Mouse (Mus musculus): ENCODE measurements around the gene Rin1. TPM values are rescaled to one million over a fixed set of nuclear protein-coding genes. Genes with fewer than 3 reads are reported as not detected.
A peak's percentile ranks its signal among the peaks of the same experiment; 100 is the strongest.

Gene Rin1
- polyA plus RNA-seq, 1 experiment from 2014 or later: 5.9 TPM

- no peaks in the 10 kb centered on the region for H3K9me3 ChIP-seq (ENCODE audit: low read depth, low read length)
- no peaks in the 10 kb centered on the region for H3K27me3 ChIP-seq (ENCODE audit: insufficient read depth, low read length)
- peaks cover 18% of the 10 kb centered on the region; the same call in 1 of the 2 replicates for H3K36me3 ChIP-seq (ENCODE audit: insufficient read depth)
- no peak for TF ChIP-seq CTCF (IDR thresholded peaks at IDR 0.05; ENCODE audit: low read depth)
- peak overlapping the region; percentile 65 for H3K27ac ChIP-seq (ENCODE audit: low read depth)
- WGBS: 1% methylated on average over 16 of the region's 16 CpGs
- H3K4me3 ChIP-seq (ENCODE audit: low read depth, low read length): peak overlapping the region; percentile 85
- H3K4me1 ChIP-seq (ENCODE audit: insufficient read depth): peaks cover 14% of the 10 kb centered on the region
- H3K9ac ChIP-seq: peak overlapping the region; percentile 78
- DNase-seq (no peak), ATAC-seq (ENCODE audit: insufficient read depth) (0 out of 2 replicates have a peak, but pooled peaks have one; percentile 4)
- peak overlapping the region; percentile 96 for H3K4me2 ChIP-seq
Observed at GRCm38 (mm10) chr19:5041588-5041987, 8.7 kb upstream of the Rin1 start.

DNA sequence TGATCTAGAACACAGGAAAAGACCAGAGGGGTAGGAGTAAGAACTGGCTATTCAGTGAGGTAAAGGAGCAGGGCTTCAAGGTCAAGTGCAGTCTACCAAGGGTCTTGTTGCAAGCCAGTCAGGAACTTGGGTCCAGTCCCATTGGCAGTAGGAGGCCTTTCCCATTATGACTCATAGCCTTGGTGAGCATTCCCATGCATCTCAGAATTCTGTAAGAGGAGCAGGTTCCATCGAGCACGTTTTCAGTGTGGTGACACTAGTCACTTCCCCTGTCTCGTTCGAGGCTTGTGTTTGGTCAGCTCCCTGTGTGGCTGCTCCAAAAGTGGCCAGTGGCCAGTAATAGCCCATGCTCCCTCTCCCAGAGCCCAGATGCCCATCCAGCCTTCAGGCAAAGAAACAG, 4.8 kb upstream of the Rin1 start:
- TF ChIP-seq CTCF (IDR thresholded peaks at IDR 0.05; ENCODE audit: low read depth): no peak
- ATAC-seq (ENCODE audit: insufficient read depth) (no peak), DNase-seq (no peak)
- Histone ChIP-seq H3K36me3 (ENCODE audit: insufficient read depth) (peaks cover 44% of the 10 kb centered on the region), H3K27me3 (ENCODE audit: insufficient read depth, low read length) (no peaks in the 10 kb centered on the region), H3K4me2 (no peak overlapping the region), H3K9ac (no peak overlapping the region), H3K27ac (ENCODE audit: low read depth) (no peak overlapping the region), H3K4me1 (ENCODE audit: insufficient read depth) (peaks cover 6% of the 10 kb centered on the region; the same call in 1 of the 2 replicates), H3K9me3 (ENCODE audit: low read depth, low read length) (no peaks in the 10 kb centered on the region), H3K4me3 (ENCODE audit: low read depth, low read length) (no peak overlapping the region)
- 86% methylated on average over 4 of the region's 4 CpGs for WGBS

DNA sequence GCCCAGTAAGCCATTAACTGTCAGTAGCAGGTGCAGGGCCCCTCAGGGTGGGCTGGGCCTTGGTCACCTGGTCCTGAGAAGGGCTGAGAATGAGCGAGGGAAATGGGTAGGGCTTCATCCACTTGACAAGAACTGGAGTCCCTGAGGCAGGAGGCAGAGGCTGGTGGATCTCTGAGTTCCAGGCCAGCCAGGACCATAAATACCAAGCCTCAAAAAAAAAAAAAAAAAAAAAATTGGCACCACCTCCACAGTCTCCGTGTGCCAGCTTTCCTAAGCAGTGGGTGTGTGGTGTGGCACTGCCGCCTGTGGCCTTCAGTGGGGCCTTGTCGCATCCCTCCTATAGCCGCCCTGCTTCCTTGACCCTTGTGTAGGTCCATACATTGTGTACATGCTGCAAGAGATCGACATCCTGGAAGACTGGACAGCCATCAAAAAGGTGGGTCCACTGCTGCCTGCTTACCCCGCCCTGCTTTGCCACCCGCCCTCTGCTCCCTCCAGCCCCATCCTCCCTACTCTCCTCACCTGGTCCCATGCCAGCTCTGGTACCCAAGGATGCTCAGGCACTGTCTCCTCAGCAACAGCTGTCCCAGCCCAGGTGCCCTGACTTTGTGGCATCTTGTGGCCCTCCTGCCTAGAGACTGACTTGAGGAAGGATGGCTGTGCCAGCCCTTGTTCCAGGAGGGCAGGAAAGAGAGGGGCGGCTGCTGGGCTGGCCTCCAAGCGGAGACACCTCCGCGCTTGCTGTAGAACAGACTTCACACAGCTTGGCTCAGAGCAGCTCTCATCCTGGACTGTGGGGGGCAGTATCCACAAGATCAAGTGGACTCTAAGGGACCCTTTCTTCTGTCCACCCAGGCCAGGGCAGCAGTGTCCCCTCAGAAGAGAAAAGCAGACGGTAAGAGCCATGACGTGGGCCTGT, 1.9 kb upstream of the Rin1 start:
- peaks cover 19% of the 10 kb centered on the region for H3K27me3 ChIP-seq (ENCODE audit: insufficient read depth, low read length)
- no peaks in the 10 kb centered on the region for H3K9me3 ChIP-seq (ENCODE audit: low read depth, low read length)
- DNase-seq: no peak
- H3K4me3 ChIP-seq (ENCODE audit: low read depth, low read length): no peak overlapping the region
- WGBS: 78% methylated on average over 14 of the region's 14 CpGs
- H3K4me2 ChIP-seq: no peak overlapping the region
- no peak for ATAC-seq (ENCODE audit: insufficient read depth)
- H3K4me1 ChIP-seq (ENCODE audit: insufficient read depth): no peaks in the 10 kb centered on the region
- no peak overlapping the region for H3K27ac ChIP-seq (ENCODE audit: low read depth)
- H3K36me3 ChIP-seq (ENCODE audit: insufficient read depth): peaks cover 43% of the 10 kb centered on the region
- TF ChIP-seq CTCF (IDR thresholded peaks at IDR 0.05; ENCODE audit: low read depth): no peak
- no peak overlapping the region for H3K9ac ChIP-seq

- H3K9ac ChIP-seq: no peak overlapping the region
- no peak for ATAC-seq (ENCODE audit: insufficient read depth)
- no peak for DNase-seq
- TF ChIP-seq CTCF (IDR thresholded peaks at IDR 0.05; ENCODE audit: low read depth): no peak
- no peak overlapping the region for H3K4me3 ChIP-seq (ENCODE audit: low read depth, low read length)
- 79% methylated on average over 6 of the region's 6 CpGs for WGBS
- peaks cover 19% of the 10 kb centered on the region for H3K27me3 ChIP-seq (ENCODE audit: insufficient read depth, low read length)
- no peaks in the 10 kb centered on the region for H3K4me1 ChIP-seq (ENCODE audit: insufficient read depth)
- H3K9me3 ChIP-seq (ENCODE audit: low read depth, low read length): no peaks in the 10 kb centered on the region
- H3K4me2 ChIP-seq: no peak overlapping the region
- H3K27ac ChIP-seq (ENCODE audit: low read depth): no peak overlapping the region
- peaks cover 41% of the 10 kb centered on the region for H3K36me3 ChIP-seq (ENCODE audit: insufficient read depth)
Observed at GRCm38 (mm10) chr19:5049325-5049724, 956 bp upstream of the Rin1 start.

- H3K27ac ChIP-seq (ENCODE audit: low read depth): peak overlapping the region; percentile 46; the same call in 1 of the 2 replicates
Observed at GRCm38 (mm10) chr19:5051031-5051430, 750 bp downstream of the Rin1 start.

GRCm38 (mm10) chr19:5051515-5051914, 1.2 kb downstream of the Rin1 start:
- no peaks in the 10 kb centered on the region for H3K4me1 ChIP-seq (ENCODE audit: insufficient read depth)
- H3K9ac ChIP-seq: peak overlapping the region; percentile 9; the same call in 1 of the 2 replicates
- no peak for DNase-seq
- 63% methylated on average over 3 of the region's 3 CpGs for WGBS
- no peak for ATAC-seq (ENCODE audit: insufficient read depth)
- H3K27ac ChIP-seq (ENCODE audit: low read depth): peak overlapping the region; percentile 46; the same call in 1 of the 2 replicates
- H3K4me2 ChIP-seq: peak overlapping the region; percentile 56
- peaks cover 30% of the 10 kb centered on the region for H3K36me3 ChIP-seq (ENCODE audit: insufficient read depth)
- H3K4me3 ChIP-seq (ENCODE audit: low read depth, low read length): peak overlapping the region; percentile 31
- H3K27me3 ChIP-seq (ENCODE audit: insufficient read depth, low read length): peaks cover 19% of the 10 kb centered on the region
- no peak for TF ChIP-seq CTCF (IDR thresholded peaks at IDR 0.05; ENCODE audit: low read depth)
- H3K9me3 ChIP-seq (ENCODE audit: low read depth, low read length): no peaks in the 10 kb centered on the region

More at GRCm38 (mm10) chr19:5051031-5051430, 750 bp downstream of the Rin1 start:
- Histone ChIP-seq H3K36me3 (ENCODE audit: insufficient read depth) (peaks cover 35% of the 10 kb centered on the region), H3K4me3 (ENCODE audit: low read depth, low read length) (peak overlapping the region; percentile 31), H3K9ac (peak overlapping the region; percentile 48; the same call in 1 of the 2 replicates), H3K9me3 (ENCODE audit: low read depth, low read length) (no peaks in the 10 kb centered on the region), H3K27me3 (ENCODE audit: insufficient read depth, low read length) (peaks cover 19% of the 10 kb centered on the region), H3K4me2 (peak overlapping the region; percentile 56), H3K4me1 (ENCODE audit: insufficient read depth) (no peaks in the 10 kb centered on the region)
- no peak for TF ChIP-seq CTCF (IDR thresholded peaks at IDR 0.05; ENCODE audit: low read depth)
- DNase-seq (peak; percentile 44), ATAC-seq (ENCODE audit: insufficient read depth) (peak; percentile 44; the same call in 1 of the 2 replicates)
- 6% methylated on average over 17 of the region's 17 CpGs for WGBS
